Comparison of ENCODE assay signal across 8 mouse cellular contexts in the genomic region with DNA sequence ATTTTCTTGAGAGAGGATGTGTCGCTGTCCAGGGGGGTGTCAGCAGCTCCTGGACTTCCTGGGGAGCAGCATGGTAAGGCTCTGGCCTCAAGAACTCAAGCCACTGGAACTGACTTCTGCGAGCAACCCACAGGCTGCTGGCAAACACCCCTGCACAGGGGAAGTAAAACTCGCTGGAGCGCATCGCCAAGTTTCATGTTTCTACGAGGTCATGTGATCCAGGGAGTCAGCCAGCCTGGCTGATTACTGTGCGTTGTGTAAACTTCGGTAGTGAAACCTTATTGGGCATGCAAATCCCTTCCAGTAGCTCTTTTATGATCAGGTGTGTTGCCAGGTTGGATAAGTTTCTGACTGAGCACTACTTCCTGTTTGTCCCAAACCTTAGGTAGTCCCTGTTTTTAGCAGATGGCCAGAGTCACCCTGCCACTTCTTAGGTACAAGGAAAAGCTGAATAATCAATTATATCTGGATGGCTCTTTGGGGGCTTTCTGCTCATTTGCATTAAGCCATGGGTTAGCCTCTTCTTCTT. TPM values are rescaled to one million over a fixed set of nuclear protein-coding genes. Genes with fewer than 3 reads are reported as not detected.
DNase-seq lines count a peak whose midpoint lies in the region; ATAC-seq and TF ChIP-seq lines count a peak whose summit lies in the region.

A gene (minus strand): TSS at position 479 of the 529 bp plus-strand sequence.

- ATAC-seq in erythroid progenitor cell, adult 5-6 weeks (replicated peaks; ENCODE audit: low FRiP score, poor library complexity, severe bottlenecking) = peak; percentile 61; the same call in 1 of the 2 replicates
- ATAC-seq in intestine, postnatal 0 days = peak; percentile 72

- no peaks in the 10 kb centered on the region for H3K27me3 ChIP-seq in intestine, postnatal 0 days (replicated peaks; ENCODE audit: control insufficient read depth, insufficient read depth, low read length)
- H3K27me3 ChIP-seq in limb, embryonic 10.5 days (ENCODE audit: low read depth, poor library complexity, severe bottlenecking) = no peaks in the 10 kb centered on the region

- no peak for TF ChIP-seq CTCF in intestine, postnatal 0 days (IDR thresholded peaks at IDR 0.05; ENCODE audit: low read depth)

- no peaks in the 10 kb centered on the region for H3K9me3 ChIP-seq in intestine, postnatal 0 days (ENCODE audit: control insufficient read depth)
- no peaks in the 10 kb centered on the region for H3K9me3 ChIP-seq in limb, embryonic 10.5 days (replicated peaks)

- peak within 1 kb of the TSS; percentile 39 for H3K4me3 ChIP-seq in intestine, postnatal 0 days (ENCODE audit: low read depth, low read length)
- H3K4me3 ChIP-seq in limb, embryonic 10.5 days = no peak within 1 kb of the TSS

- H3K27ac ChIP-seq in intestine, postnatal 0 days (ENCODE audit: low read depth, low read length) = peak within 1 kb of the TSS; percentile 91
- 0 out of 2 replicates have a peak within 1 kb of the TSS, but pooled peaks have one; percentile 25 for H3K27ac ChIP-seq in limb, embryonic 10.5 days

- H3K4me1 ChIP-seq in intestine, postnatal 0 days (replicated peaks; ENCODE audit: control insufficient read depth, insufficient read depth, low read length) = peaks cover 4% of the 10 kb centered on the region; the same call in 1 of the 2 replicates
- peaks cover 33% of the 10 kb centered on the region for H3K4me1 ChIP-seq in limb, embryonic 10.5 days

- DNase-seq in thymus, adult 18-20 months = peak; percentile 19 to 43
- no peak for DNase-seq in thymus, postnatal 0 days (ENCODE audit: low spot score)
- no peak for DNase-seq in limb, embryonic 10.5 days (ENCODE audit: low spot score)
- DNase-seq in monocyte, adult 2 months (ENCODE audit: low read depth in 1 of 2, low spot score in 2 of 2) = peak; percentile 62 to 69
- DNase-seq in urinary bladder, adult 2 months (ENCODE audit: low spot score) = peak; percentile 26
- no peak for DNase-seq in retina, embryonic 14.5 days (ENCODE audit: low spot score)

- peak within 1 kb of the TSS; percentile 18 for H3K9ac ChIP-seq in intestine, postnatal 0 days (ENCODE audit: low read depth, low read length)

- no peaks in the 10 kb centered on the region for H3K36me3 ChIP-seq in intestine, postnatal 0 days (ENCODE audit: control insufficient read depth, insufficient read depth)
- no peaks in the 10 kb centered on the region for H3K36me3 ChIP-seq in limb, embryonic 10.5 days

- 16% methylated on average over 8 of the region's 8 CpGs for WGBS in intestine, postnatal 0 days
- WGBS in limb, embryonic 10.5 days = 52% methylated on average over 8 of the region's 8 CpGs

- peak within 1 kb of the TSS; percentile 68 for H3K4me2 ChIP-seq in intestine, postnatal 0 days (replicated peaks; ENCODE audit: low read depth)

RNA-seq across cellular contexts. Expression of the gene that starts here (rescaled TPM):
- polyA plus RNA-seq in thymus, postnatal 0 days (2015; fragmentation: Nextera tagmentation; extraction: Ambion mirVana) = 4.7 and 5.5 TPM in 2 replicates
- 18.9 and 22.3 TPM in 2 replicates for total RNA-seq in erythroid progenitor cell, adult 5-6 weeks (2015; ENCODE audit: low replicate concordance)
- 5.2 and 5.6 TPM in 2 replicates for total RNA-seq in erythroid progenitor cell, adult 5-6 weeks (2017; ENCODE audit: low replicate concordance)
- 21.2 and 23.8 TPM in 2 replicates for polyA plus RNA-seq in intestine, postnatal 0 days (2015; fragmentation: Nextera tagmentation; extraction: Ambion mirVana)
- 0.45 and 0.93 TPM in 2 replicates for polyA plus RNA-seq in limb, embryonic 10.5 days (2016; fragmentation: Nextera tagmentation; extraction: Ambion mirVana)
- 7.7 and 9.9 TPM in 2 replicates for polyA plus RNA-seq in urinary bladder, adult 2 months (2012; rRNA removed)

Comparison
In these comparisons a context has a peak if more than half of its experiments do, and no peak if none do; other contexts are left out.
1. DNase-seq: peak in thymus, adult 18-20 months (2 of 2), monocyte, adult 2 months (2 of 2) and urinary bladder, adult 2 months (single experiment); none in thymus, postnatal 0 days (single experiment), limb, embryonic 10.5 days (single experiment) and retina, embryonic 14.5 days (single experiment).